Mouse (Mus musculus): ENCODE data around the gene Shank2. TPM values are rescaled to one million over a fixed set of nuclear protein-coding genes. Genes with fewer than 3 reads are reported as not detected.
A peak's percentile ranks its signal among the peaks of the same experiment; 100 is the strongest.

The Shank2 gene
- polyA plus RNA-seq, 2 experiments: 0.59 to 0.89 TPM

- H3K4me3 ChIP-seq (replicated peaks; ENCODE audit: low read length): no peak overlapping the region
- H3K27ac ChIP-seq (replicated peaks; ENCODE audit: low read depth, low read length): no peak overlapping the region
- 82% methylated on average over 4 of the region's 4 CpGs for WGBS
- H3K4me2 ChIP-seq (replicated peaks; ENCODE audit: low read depth, low read length, severe bottlenecking): no peak overlapping the region
- H3K27me3 ChIP-seq (ENCODE audit: control insufficient read depth, insufficient read depth, low read length): no peaks in the 10 kb centered on the region
- no peak for ATAC-seq (ENCODE audit: low FRiP score, low read depth)
- no peak overlapping the region for H3K9ac ChIP-seq (ENCODE audit: low read depth, low read length, severe bottlenecking)
- TF ChIP-seq POLR2A (IDR thresholded peaks at IDR 0.05; ENCODE audit: borderline replicate concordance, extremely low read depth, insufficient read depth, insufficient read length): no peak
- H3K4me1 ChIP-seq (ENCODE audit: control insufficient read depth, insufficient read depth, low read length): peaks cover 13% of the 10 kb centered on the region
- no peaks in the 10 kb centered on the region for H3K36me3 ChIP-seq (ENCODE audit: control insufficient read depth, insufficient read depth, low read length)
- DNase-seq (ENCODE audit: low spot score): no peak
- no peaks in the 10 kb centered on the region for H3K9me3 ChIP-seq (ENCODE audit: control insufficient read depth, low read length)
These were observed 284.2 kb downstream of the Shank2 start for GRCm38 (mm10) chr7:144285912-144286311.

GRCm38 (mm10) chr7:144287991-144288390 is 286.3 kb downstream of the Shank2 start:
- H3K27ac ChIP-seq (replicated peaks; ENCODE audit: low read depth, low read length): no peak overlapping the region
- H3K4me3 ChIP-seq (replicated peaks; ENCODE audit: low read length): no peak overlapping the region
- ATAC-seq (ENCODE audit: low FRiP score, low read depth): no peak
- no peaks in the 10 kb centered on the region for H3K27me3 ChIP-seq (ENCODE audit: control insufficient read depth, insufficient read depth, low read length)
- no peaks in the 10 kb centered on the region for H3K36me3 ChIP-seq (ENCODE audit: control insufficient read depth, insufficient read depth, low read length)
- H3K9ac ChIP-seq (ENCODE audit: low read depth, low read length, severe bottlenecking): no peak overlapping the region
- 68% methylated on average over 6 of the region's 6 CpGs for WGBS
- no peak for TF ChIP-seq POLR2A (IDR thresholded peaks at IDR 0.05; ENCODE audit: borderline replicate concordance, extremely low read depth, insufficient read depth, insufficient read length)
- no peak overlapping the region for H3K4me2 ChIP-seq (replicated peaks; ENCODE audit: low read depth, low read length, severe bottlenecking)
- H3K4me1 ChIP-seq (ENCODE audit: control insufficient read depth, insufficient read depth, low read length): peaks cover 13% of the 10 kb centered on the region
- no peaks in the 10 kb centered on the region for H3K9me3 ChIP-seq (ENCODE audit: control insufficient read depth, low read length)
- DNase-seq (ENCODE audit: low spot score): no peak

GRCm38 (mm10) chr7:144291478-144291877 is 289.8 kb downstream of the Shank2 start:
- 49% methylated on average over 7 of the region's 7 CpGs for WGBS

GRCm38 (mm10) chr7:144293611-144294010 is 291.9 kb downstream of the Shank2 start:
- H3K9me3 ChIP-seq (ENCODE audit: control insufficient read depth, low read length): no peaks in the 10 kb centered on the region
- H3K36me3 ChIP-seq (ENCODE audit: control insufficient read depth, insufficient read depth, low read length): no peaks in the 10 kb centered on the region
- no peak overlapping the region for H3K27ac ChIP-seq (replicated peaks; ENCODE audit: low read depth, low read length)
- ATAC-seq (ENCODE audit: low FRiP score, low read depth) (no peak), DNase-seq (ENCODE audit: low spot score) (no peak)
- WGBS: 88% methylated on average over 3 of the region's 3 CpGs
- H3K4me3 ChIP-seq (replicated peaks; ENCODE audit: low read length): no peak overlapping the region
- no peak overlapping the region for H3K9ac ChIP-seq (ENCODE audit: low read depth, low read length, severe bottlenecking)
- H3K4me1 ChIP-seq (ENCODE audit: control insufficient read depth, insufficient read depth, low read length): no peaks in the 10 kb centered on the region
- no peak overlapping the region for H3K4me2 ChIP-seq (replicated peaks; ENCODE audit: low read depth, low read length, severe bottlenecking)
- no peak for TF ChIP-seq POLR2A (IDR thresholded peaks at IDR 0.05; ENCODE audit: borderline replicate concordance, extremely low read depth, insufficient read depth, insufficient read length)
- no peaks in the 10 kb centered on the region for H3K27me3 ChIP-seq (ENCODE audit: control insufficient read depth, insufficient read depth, low read length)

More at GRCm38 (mm10) chr7:144291478-144291877, 289.8 kb downstream of the Shank2 start:
- H3K9ac ChIP-seq (ENCODE audit: low read depth, low read length, severe bottlenecking): no peak overlapping the region
- no peaks in the 10 kb centered on the region for H3K27me3 ChIP-seq (ENCODE audit: control insufficient read depth, insufficient read depth, low read length)
- H3K36me3 ChIP-seq (ENCODE audit: control insufficient read depth, insufficient read depth, low read length): no peaks in the 10 kb centered on the region
- DNase-seq (ENCODE audit: low spot score) (no peak), ATAC-seq (ENCODE audit: low FRiP score, low read depth) (no peak)
- H3K4me3 ChIP-seq (replicated peaks; ENCODE audit: low read length): no peak overlapping the region
- no peak overlapping the region for H3K4me2 ChIP-seq (replicated peaks; ENCODE audit: low read depth, low read length, severe bottlenecking)
- no peak overlapping the region for H3K27ac ChIP-seq (replicated peaks; ENCODE audit: low read depth, low read length)
- H3K9me3 ChIP-seq (ENCODE audit: control insufficient read depth, low read length): no peaks in the 10 kb centered on the region
- no peak for TF ChIP-seq POLR2A (IDR thresholded peaks at IDR 0.05; ENCODE audit: borderline replicate concordance, extremely low read depth, insufficient read depth, insufficient read length)
- no peaks in the 10 kb centered on the region for H3K4me1 ChIP-seq (ENCODE audit: control insufficient read depth, insufficient read depth, low read length)

- H3K27ac ChIP-seq (replicated peaks; ENCODE audit: low read depth, low read length): no peak overlapping the region
- H3K4me3 ChIP-seq (replicated peaks; ENCODE audit: low read length): no peak overlapping the region
- WGBS: 41% methylated on average over 13 of the region's 13 CpGs
- no peak for TF ChIP-seq POLR2A (IDR thresholded peaks at IDR 0.05; ENCODE audit: borderline replicate concordance, extremely low read depth, insufficient read depth, insufficient read length)
- DNase-seq (ENCODE audit: low spot score) (peak; percentile 79), ATAC-seq (ENCODE audit: low FRiP score, low read depth) (no peak)
- H3K27me3 ChIP-seq (ENCODE audit: control insufficient read depth, insufficient read depth, low read length): no peaks in the 10 kb centered on the region
- H3K4me2 ChIP-seq (replicated peaks; ENCODE audit: low read depth, low read length, severe bottlenecking): no peak overlapping the region
- no peaks in the 10 kb centered on the region for H3K36me3 ChIP-seq (ENCODE audit: control insufficient read depth, insufficient read depth, low read length)
- H3K9me3 ChIP-seq (ENCODE audit: control insufficient read depth, low read length): no peaks in the 10 kb centered on the region
- H3K9ac ChIP-seq (ENCODE audit: low read depth, low read length, severe bottlenecking): no peak overlapping the region
- no peaks in the 10 kb centered on the region for H3K4me1 ChIP-seq (ENCODE audit: control insufficient read depth, insufficient read depth, low read length)
These were observed 292.8 kb downstream of the Shank2 start for GRCm38 (mm10) chr7:144294239-144295200.

Data from limb, embryonic 14.5 days (tissue).